Mouse (Mus musculus) frontal cortex, adult 2 months (tissue): ENCODE measurements around the gene Fgf15. TPM values are rescaled to one million over a fixed set of nuclear protein-coding genes. Genes with fewer than 3 reads are reported as not detected.

Source experiments
- DNase-seq, 2 experiments: peaks; one replicate each; pipeline ENCODE4 v3.0.0; 2022; ENCODE audit warnings: low spot score in 1 of 2; ENCODE audit errors: extremely low spot score in 1 of 2
- polyA plus RNA-seq: library from polyadenylated mRNA; depleted of rRNA; stranded (reverse); fragments of >200 nt; gene quantifications from 2 replicates; pipeline ENCODE4 v1.2.3, GENCODE M21; 2012

Fgf15 gene
- polyA plus RNA-seq, 1 experiment = not detected

- DNase-seq = no peak
These were observed 32.5 kb downstream of the Fgf15 start for GRCm38 (mm10) chr7:144928889-144929210.

DNA sequence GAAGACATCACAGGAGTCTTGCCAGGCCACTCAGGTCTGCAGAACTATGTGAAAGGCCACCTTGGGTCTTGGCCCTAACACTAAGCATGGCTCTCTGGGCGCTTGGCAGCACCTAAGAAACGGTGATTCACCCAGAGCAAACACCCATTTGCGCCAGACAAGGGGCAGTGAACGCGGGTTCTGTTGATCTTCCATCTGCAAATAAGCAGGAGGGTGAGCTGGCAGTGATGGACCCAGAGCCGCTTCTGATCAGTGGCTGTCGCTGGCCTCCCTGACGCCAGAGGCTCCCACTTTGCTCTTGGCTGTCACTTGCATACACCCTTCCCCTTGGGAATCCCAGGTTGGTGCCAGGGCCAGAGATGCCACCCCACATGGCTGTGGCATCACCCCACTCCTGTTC is 33.2 kb downstream of the Fgf15 start:
- no peak for DNase-seq

GRCm38 (mm10) chr7:144929931-144930330 is 33.6 kb downstream of the Fgf15 start:
- DNase-seq = no peak

GRCm38 (mm10) chr7:144931778-144932177 is 35.4 kb downstream of the Fgf15 start:
- DNase-seq = no peak

DNA sequence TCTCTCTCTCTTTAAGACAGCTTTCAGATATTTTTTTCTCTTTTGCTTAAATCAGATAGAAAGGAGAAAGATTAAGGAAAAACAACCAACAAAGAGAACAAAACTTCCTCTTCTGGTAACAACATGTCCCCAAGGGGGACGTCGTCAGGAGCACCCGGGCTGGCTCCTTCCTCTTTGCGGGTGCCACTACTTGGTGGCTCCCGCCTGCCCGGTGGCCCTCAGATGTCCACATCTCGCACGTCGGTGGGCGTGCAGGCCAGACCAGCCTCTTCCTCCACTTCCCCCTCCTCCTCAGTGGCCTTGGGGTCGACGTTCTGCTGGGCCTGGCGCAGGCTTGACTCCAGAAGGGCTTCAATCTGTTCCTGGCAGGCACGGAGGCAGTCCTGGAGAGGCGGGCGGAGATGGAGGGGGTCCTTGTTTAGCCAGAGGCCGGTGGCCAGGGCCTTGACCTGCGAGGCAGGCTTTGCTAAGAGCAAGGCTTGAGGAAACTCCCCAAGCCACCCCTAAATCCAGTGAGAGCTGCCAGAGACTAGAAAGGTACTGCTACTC is 36.1 kb downstream of the Fgf15 start:
- no peak for DNase-seq

GRCm38 (mm10) chr7:144933336-144933735 is 37.0 kb downstream of the Fgf15 start:
- DNase-seq = no peak

DNA sequence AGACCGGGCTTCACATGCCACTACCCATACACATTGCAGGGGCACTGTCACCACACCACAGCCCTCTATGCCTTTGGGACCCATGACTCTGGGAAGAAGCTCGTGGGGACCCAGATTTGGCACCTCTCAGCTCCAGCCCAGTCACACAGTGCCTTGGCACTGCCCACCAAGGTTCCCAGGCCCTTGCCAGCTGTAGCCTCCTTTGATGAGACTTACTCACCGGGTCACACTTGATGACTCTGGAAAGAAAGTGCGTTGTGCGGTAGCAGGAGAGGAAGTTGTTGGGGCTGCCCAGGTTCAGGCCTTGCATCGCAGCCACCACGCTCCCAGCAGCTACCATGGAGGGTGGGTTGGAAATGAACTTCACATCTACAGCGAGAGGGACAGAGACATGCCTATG is 37.5 kb downstream of the Fgf15 start:
- DNase-seq = no peak

DNA sequence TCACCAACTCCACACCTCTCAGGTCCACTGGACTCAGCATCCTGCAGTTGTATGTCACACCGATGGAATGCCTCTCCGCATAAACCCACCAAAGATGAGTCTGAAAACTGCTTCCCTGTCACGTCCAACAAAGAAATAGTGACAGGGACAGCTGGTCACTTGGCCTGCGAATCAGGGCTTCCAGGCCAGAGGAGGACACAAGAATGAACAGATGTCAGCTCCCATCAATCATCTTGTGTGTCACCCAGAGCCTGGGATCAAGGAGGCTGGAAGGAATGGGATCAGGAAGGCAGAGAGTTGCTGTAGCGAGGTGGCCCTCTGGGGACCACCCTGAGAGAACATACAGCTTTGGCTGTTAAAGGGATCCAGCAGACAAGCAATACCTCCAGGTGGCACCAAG is 38.6 kb downstream of the Fgf15 start:
- DNase-seq = no peak

DNA sequence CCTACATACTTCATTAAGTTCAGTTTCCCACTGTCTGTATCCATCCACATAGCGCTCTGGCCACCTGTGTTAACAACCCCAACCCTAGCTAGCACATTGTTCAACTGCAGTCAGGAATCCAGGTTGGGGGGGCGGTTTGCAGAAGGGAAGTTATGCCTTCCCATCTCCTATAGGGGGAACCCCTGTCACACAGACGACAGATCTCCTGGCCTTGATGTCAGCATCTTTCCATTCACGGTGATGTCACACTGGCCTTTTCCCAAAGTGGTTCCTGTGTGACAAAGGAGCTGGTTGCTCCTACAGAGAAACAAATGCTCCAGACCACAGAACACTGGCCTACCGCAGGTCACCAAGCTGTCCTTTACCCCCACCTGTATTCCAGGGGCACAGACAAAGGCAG is 39.2 kb downstream of the Fgf15 start:
- peak in 1 of 2 experiments; percentile 74 for DNase-seq

- DNase-seq = no peak
These were observed 40.1 kb downstream of the Fgf15 start for GRCm38 (mm10) chr7:144936311-144936880.

DNA sequence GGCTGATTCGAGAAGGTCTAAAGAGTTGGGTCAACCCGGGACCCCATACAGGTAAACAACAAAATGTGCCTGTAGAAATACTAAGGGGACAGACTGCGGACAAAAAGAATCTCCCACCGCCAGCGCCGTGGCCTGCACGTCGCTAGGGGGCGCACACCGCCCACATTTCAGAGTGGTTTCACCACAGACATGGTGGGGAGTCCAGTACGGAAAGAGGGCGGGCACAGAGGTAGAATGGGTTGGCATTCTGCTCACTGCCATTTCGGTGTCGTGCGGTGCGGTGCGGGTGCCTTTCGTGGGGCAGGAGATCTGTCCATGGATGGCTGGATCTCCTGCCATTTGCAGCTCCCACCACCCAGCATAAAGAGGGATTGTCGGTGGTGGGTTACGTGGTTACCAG is 41.2 kb downstream of the Fgf15 start:
- peak; percentile 70 to 94 for DNase-seq

- no peak for DNase-seq
These were observed 41.7 kb downstream of the Fgf15 start for GRCm38 (mm10) chr7:144937899-144938517.

- no peak for DNase-seq
These were observed 42.5 kb downstream of the Fgf15 start for GRCm38 (mm10) chr7:144938661-144939343.

DNA sequence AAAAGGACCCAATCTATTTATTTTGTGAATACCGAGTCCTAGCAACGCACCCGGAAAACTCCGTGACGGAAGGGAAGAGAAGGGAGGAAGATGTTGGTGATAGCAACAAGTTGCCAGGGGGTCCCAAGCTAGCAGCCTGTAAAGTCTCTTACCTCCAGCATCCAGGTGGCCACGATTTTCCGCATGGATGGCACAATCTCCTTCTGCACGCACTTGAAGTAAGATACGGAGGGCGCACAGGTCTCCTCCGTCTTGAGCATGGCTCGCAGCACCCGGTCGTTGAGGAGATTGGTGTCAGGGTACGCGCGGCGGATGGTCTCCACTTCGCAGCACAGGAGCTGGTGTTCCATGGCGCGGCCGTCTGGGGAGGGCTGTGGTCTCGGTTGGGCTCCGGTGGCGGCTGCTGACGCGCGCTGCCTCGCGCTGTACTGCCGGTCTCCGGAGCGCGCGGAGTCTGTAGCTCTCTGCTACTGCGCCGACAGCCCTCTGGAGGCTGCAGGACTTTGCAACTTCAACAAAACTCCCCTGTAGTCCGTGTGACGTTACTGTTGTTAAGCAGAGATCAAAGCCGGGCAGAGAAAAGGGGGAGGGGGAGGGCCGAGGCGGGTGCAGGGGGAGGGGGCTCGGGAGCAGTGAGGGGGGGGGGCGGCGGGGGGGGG is 43.1 kb downstream of the Fgf15 start, which contains the start of gene Ccnd1:
Gene Ccnd1 (minus strand): TSS at position 582 of the 659 bp plus-strand sequence.
- peak in 1 of 2 experiments; percentile 62 for DNase-seq

DNA sequence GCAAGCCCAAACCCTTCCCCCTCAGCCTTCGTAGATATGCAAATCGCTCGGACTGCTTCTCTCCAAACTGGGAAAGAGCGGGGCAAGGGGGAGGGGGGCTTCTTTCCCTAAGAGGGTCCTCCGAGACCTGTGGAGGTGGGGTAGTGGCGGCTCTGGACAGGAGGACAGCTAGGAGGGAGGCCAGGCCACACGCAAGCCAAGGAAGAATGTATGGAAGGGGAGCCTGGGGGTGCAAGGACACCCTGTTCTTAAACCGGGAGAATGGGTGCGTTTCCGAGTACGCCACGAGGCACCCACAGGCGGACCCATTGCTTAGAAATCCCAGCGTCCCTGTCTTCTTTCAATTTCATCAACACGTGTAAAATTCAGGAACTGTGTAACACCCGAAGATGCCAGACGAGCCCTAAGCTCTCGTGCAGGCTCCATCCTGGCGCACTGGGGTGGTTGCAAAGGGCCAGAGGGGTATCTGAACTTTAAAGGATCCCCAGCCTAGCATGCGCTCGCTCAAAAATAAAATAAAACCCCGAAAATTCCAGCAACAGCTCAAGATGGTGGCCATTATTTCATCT is 43.8 kb downstream of the Fgf15 start:
- no peak for DNase-seq

GRCm38 (mm10) chr7:144940585-144940984 is 44.3 kb downstream of the Fgf15 start:
- DNase-seq = no peak

- peak in 1 of 2 experiments; percentile 74 for DNase-seq
These were observed 45.0 kb downstream of the Fgf15 start for GRCm38 (mm10) chr7:144941242-144941831.

GRCm38 (mm10) chr7:144942071-144942743 is 45.9 kb downstream of the Fgf15 start:
- no peak for DNase-seq

DNA sequence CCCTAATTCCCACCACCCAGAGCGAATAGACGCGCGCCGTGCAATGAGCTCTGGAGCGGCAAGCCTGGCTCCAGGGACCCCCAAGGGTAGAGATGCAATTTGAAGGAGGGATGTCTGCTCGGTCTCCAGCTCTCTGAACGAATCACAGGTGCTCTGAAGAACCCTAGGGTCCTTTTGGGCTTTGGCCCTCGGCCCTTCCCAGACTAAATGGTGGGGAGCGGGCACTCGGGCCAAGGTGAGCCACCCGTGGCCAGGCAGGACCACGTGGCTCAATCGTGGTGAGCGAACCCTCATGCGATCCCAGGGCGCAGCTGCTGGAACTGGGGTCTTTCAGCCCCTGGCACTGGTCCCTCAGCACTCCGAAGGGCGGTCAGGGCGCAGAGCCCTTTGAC is 46.4 kb downstream of the Fgf15 start:
- DNase-seq = no peak

DNA sequence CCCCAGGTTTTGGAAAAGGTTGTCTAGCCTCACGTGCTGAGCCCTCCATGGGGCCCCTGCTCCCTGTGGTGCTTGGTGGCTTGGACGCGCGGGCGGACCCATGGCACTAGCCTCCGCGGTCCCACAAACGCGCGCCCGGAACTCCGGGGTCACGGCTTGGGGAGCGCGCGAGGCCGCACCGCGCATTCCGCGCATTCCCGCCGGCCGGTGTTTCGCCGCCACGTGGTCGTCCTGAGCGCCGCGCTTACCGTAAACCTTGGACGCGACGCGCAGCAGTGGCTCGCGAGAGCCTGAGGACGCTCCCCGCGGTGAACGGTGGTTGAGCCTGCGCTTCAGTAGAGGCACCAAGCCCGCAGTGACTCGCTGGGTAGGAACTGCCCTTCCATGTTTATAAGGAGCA is 46.9 kb downstream of the Fgf15 start:
- DNase-seq = peak in 1 of 2 experiments; percentile 70
